Mouse (Mus musculus) liver, adult 2 months (tissue): ENCODE data around the gene Abr. TPM values are rescaled to one million over a fixed set of nuclear protein-coding genes. Genes with fewer than 3 reads are reported as not detected.

Experiments used
- DNase-seq: peaks from one replicate; pipeline ENCODE4 v3.0.0-alpha.2; 2011; ENCODE audit warnings: low read depth, low spot score; ENCODE audit errors: extremely low read depth
- H3K27ac ChIP-seq: fragments of 200-500 bp; replicated peaks from 2 replicates; pipeline ENCODE4 v1.5.1; 2012; ENCODE audit warnings: low read depth, mild to moderate bottlenecking, control low read depth, inconsistent platforms, low read length; ENCODE audit not compliant: insufficient read depth
- H3K27me3 ChIP-seq: fragments of 200-500 bp; 2 replicates; pipeline ENCODE4 v1.6.1; 2012; ENCODE audit warnings: mild to moderate bottlenecking, moderate library complexity, low read length, inconsistent platforms; ENCODE audit not compliant: control insufficient read depth, insufficient read depth
- H3K36me3 ChIP-seq: fragments of 200-500 bp; 2 replicates; pipeline ENCODE4 v1.6.1; 2012; ENCODE audit warnings: low read length, inconsistent platforms; ENCODE audit not compliant: control insufficient read depth, insufficient read depth
- H3K4me1 ChIP-seq: fragments of 200-500 bp; 2 replicates; pipeline ENCODE4 v1.6.1; 2011; ENCODE audit warnings: low read length; ENCODE audit not compliant: control insufficient read depth, insufficient read depth
- H3K4me3 ChIP-seq: fragments of 200-500 bp; 2 replicates; pipeline ENCODE4 v1.5.1; 2011; ENCODE audit warnings: low read depth, mild to moderate bottlenecking, control low read depth, low read length, moderate library complexity; ENCODE audit not compliant: insufficient read depth
- H3K79me2 ChIP-seq: fragments of 200-500 bp; 2 replicates; pipeline ENCODE4 v1.6.1; 2012; ENCODE audit warnings: inconsistent platforms, mild to moderate bottlenecking, low read length, moderate library complexity; ENCODE audit not compliant: control insufficient read depth, insufficient read depth
- H3K9ac ChIP-seq: fragments of 200-500 bp; 2 replicates; pipeline ENCODE4 v1.6.1; 2012; ENCODE audit warnings: low read depth, mild to moderate bottlenecking, control low read depth, inconsistent platforms, low read length
- CTCF ChIP-seq: fragments of 200-500 bp; IDR thresholded peaks from 2 replicates; pipeline ENCODE4 v1.5.1; 2011; ENCODE audit warnings: low read depth, low read length, control low read depth
- POLR2A ChIP-seq: fragments of 200-500 bp; IDR thresholded peaks from 2 replicates; pipeline ENCODE4 v1.6.1; 2011; ENCODE audit warnings: low read length, control low read depth; ENCODE audit not compliant: insufficient read depth; ENCODE audit errors: extremely low read depth
- WGBS: fragments of 180-500 bp; shearing (Covaris S2); methylation state at CpG from one replicate; pipeline ENCODE4 v1.1.7; 2018; 5-methylcytosine and 5-hydroxymethylcytosine counted together
- polyA plus RNA-seq: library from polyadenylated mRNA; depleted of rRNA; stranded (reverse); fragments of >200 nt; gene quantifications from 2 replicates; pipeline ENCODE4 v1.2.3, GENCODE M21; 2012
- total RNA-seq: library from RNA; depleted of rRNA; stranded (reverse); fragments of >200 nt; gene quantifications from 2 replicates; pipeline ENCODE4 v1.2.3, GENCODE M21; 2014

The Abr gene
- total and polyA plus RNA-seq, 2 experiments: 3.3 to 3.9 TPM

GRCm38 (mm10) chr11:76508125-76508524, 114.0 kb downstream of the Abr start:
- DNase-seq: no peak
- 95% methylated on average over 4 of the region's 4 CpGs for WGBS
- no peak overlapping the region for H3K4me3 ChIP-seq
- no peak overlapping the region for H3K27ac ChIP-seq
- TF ChIP-seq POLR2A (no peak), CTCF (no peak)
- no peak overlapping the region for H3K9ac ChIP-seq
- no peaks in the 10 kb centered on the region for H3K4me1 ChIP-seq
- H3K79me2 ChIP-seq: no peaks in the 10 kb centered on the region
- no peaks in the 10 kb centered on the region for H3K36me3 ChIP-seq
- no peaks in the 10 kb centered on the region for H3K27me3 ChIP-seq

DNA sequence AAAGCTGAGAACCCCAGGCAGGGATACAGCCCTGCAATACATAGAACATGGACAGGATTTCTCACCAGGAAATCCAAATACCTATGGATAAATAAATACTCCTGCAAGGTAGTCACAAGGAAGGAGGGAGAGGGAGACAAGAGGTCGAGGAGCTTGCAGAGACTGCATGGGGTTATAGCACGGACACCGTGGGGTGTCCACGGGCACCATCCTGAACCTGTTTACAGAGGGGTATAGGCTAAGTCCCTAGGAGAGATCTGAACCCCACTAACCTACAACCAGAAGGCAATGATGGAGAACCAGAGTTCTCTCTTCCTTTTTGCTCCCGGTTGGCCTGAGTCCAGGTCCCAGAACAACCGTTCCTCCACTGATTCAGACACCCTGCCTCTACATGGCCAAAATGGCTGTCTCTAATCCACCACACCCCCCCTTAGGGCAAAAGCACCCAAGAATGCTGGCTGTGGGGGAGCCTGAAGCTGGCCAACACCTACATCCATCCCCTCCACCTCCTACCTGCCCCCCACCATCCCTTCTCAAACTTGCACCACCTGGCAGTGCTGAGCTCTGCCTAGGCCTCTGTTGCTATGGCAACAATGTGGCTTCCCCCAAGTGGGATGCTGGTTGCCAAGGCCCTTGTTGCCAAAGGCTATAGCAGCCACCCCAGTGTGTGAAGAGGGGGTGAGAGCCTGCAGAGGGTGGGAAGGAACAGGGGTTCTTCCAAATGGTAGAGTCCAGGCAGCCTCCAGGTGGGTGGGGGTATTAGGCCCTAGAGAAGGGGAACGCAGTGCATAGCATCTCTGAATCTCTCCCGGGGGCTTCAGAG, 114.6 kb downstream of the Abr start:
- Histone ChIP-seq H3K27me3 (no peaks in the 10 kb centered on the region), H3K4me1 (no peaks in the 10 kb centered on the region), H3K27ac (no peak overlapping the region), H3K79me2 (no peaks in the 10 kb centered on the region), H3K36me3 (no peaks in the 10 kb centered on the region), H3K4me3 (no peak overlapping the region), H3K9ac (no peak overlapping the region)
- DNase-seq: no peak
- WGBS: 81% methylated on average over 8 of the region's 8 CpGs
- no peak for TF ChIP-seq CTCF
- no peak for TF ChIP-seq POLR2A

GRCm38 (mm10) chr11:76506514-76507228, 115.4 kb downstream of the Abr start:
- H3K27ac ChIP-seq: no peak overlapping the region
- H3K79me2 ChIP-seq: no peaks in the 10 kb centered on the region
- H3K9ac ChIP-seq: no peak overlapping the region
- H3K4me3 ChIP-seq: no peak overlapping the region
- DNase-seq: peak; percentile 27
- no peaks in the 10 kb centered on the region for H3K36me3 ChIP-seq
- H3K27me3 ChIP-seq: no peaks in the 10 kb centered on the region
- no peaks in the 10 kb centered on the region for H3K4me1 ChIP-seq
- 60% methylated on average over 5 of the region's 5 CpGs for WGBS
- TF ChIP-seq CTCF: peak; percentile 47; the same call in 1 of the 2 replicates
- TF ChIP-seq POLR2A: no peak

DNA sequence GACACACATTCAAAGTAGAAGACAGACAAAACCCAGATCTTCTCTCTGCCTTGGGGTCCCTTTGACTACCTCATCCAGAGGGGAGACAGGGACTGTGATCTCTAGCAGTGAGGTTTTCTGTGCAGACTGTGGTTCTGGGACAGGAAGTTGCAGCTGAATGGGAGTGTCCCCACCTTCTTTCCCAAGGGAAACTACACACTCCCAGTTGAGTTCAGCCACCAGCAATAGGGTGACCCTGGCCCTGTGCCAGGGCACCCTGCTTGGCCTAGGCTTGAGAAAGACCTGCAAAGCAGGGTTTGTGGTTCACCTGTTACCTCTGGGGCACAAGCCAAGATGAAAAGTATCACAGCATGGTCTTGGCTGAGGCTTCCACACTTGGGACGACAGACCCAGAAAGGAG, 117.0 kb downstream of the Abr start:
- no peak overlapping the region for H3K27ac ChIP-seq
- DNase-seq: no peak
- WGBS: 92% methylated on average over 1 of the region's 1 CpGs

DNA sequence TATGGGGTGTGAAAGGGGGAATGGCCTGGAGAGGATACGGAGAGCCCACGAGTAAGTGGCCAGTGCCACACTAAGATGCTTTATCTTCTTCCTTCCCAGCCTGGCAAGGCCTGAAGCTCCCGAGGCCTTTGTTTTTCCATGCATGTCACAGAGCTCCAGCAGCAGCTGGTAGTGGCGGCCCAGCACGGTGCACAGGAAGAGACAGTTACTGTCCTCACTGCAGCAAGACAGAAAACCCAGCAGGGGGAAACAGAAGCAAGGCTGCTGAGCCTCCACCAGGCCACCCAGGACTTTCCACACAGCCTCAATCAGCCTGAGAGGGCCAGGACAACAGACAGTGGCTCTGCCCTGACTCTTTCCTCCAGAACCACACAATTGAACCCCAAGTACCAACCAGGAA, 118.1 kb downstream of the Abr start:
- WGBS: 85% methylated on average over 5 of the region's 5 CpGs
- no peak overlapping the region for H3K27ac ChIP-seq
- H3K79me2 ChIP-seq: no peaks in the 10 kb centered on the region
- no peak for DNase-seq
- no peak overlapping the region for H3K9ac ChIP-seq
- TF ChIP-seq CTCF: no peak
- no peak for TF ChIP-seq POLR2A
- no peaks in the 10 kb centered on the region for H3K27me3 ChIP-seq
- H3K4me1 ChIP-seq: no peaks in the 10 kb centered on the region
- H3K36me3 ChIP-seq: no peaks in the 10 kb centered on the region
- no peak overlapping the region for H3K4me3 ChIP-seq

More for the DNA sequence above, 117.0 kb downstream of the Abr start:
- Histone ChIP-seq H3K36me3 (no peaks in the 10 kb centered on the region), H3K27me3 (no peaks in the 10 kb centered on the region), H3K9ac (no peak overlapping the region), H3K79me2 (no peaks in the 10 kb centered on the region), H3K4me3 (no peak overlapping the region), H3K4me1 (no peaks in the 10 kb centered on the region)
- TF ChIP-seq CTCF (no peak), POLR2A (no peak)

- Histone ChIP-seq H3K4me3 (no peak overlapping the region), H3K9ac (no peak overlapping the region), H3K27me3 (no peaks in the 10 kb centered on the region), H3K79me2 (no peaks in the 10 kb centered on the region), H3K4me1 (no peaks in the 10 kb centered on the region), H3K36me3 (no peaks in the 10 kb centered on the region), H3K27ac (no peak overlapping the region)
- TF ChIP-seq POLR2A (no peak), CTCF (no peak)
- 53% methylated on average over 1 of the region's 1 CpGs for WGBS
- DNase-seq: no peak
These were observed 122.1 kb downstream of the Abr start for GRCm38 (mm10) chr11:76499987-76500386.
